8 mouse cellular contexts compared by ENCODE assay signal in genomic region chr5:66150706-66151300, GRCm38 (mm10). TPM values are rescaled to one million over a fixed set of nuclear protein-coding genes. Genes with fewer than 3 reads are reported as not detected.
DNase-seq lines count a peak whose midpoint lies in the region; ATAC-seq lines count a peak whose summit lies in the region.

No protein-coding gene starts in this region.

- no peaks in the 10 kb centered on the region for H3K9me3 ChIP-seq in embryonic facial prominence, embryonic 15.5 days (replicated peaks)
- no peaks in the 10 kb centered on the region for H3K9me3 ChIP-seq in heart, embryonic 16.5 days (replicated peaks; ENCODE audit: control insufficient read depth, low read length)

- H3K4me2 ChIP-seq in embryonic facial prominence, embryonic 15.5 days (replicated peaks), result peak overlapping the region; percentile 91
- H3K4me2 ChIP-seq in heart, embryonic 16.5 days (ENCODE audit: low read depth, low read length), result peak overlapping the region; percentile 76

- H3K27ac ChIP-seq in embryonic facial prominence, embryonic 15.5 days (replicated peaks), result peak overlapping the region; percentile 93
- H3K27ac ChIP-seq in heart, embryonic 16.5 days (ENCODE audit: low read length), result peak overlapping the region; percentile 69

- H3K27me3 ChIP-seq in embryonic facial prominence, embryonic 15.5 days, result peaks cover 11% of the 10 kb centered on the region
- peaks cover 9% of the 10 kb centered on the region for H3K27me3 ChIP-seq in heart, embryonic 16.5 days (ENCODE audit: control insufficient read depth, insufficient read depth, low read length)

- DNase-seq in adrenal gland, postnatal 14 days, result peak; percentile 88
- peak; percentile 81 for DNase-seq in kidney, postnatal 10 days
- peak; percentile 78 for DNase-seq in lung, postnatal 36 days
- peak; percentile 51 for DNase-seq in retina, postnatal 1 day
- DNase-seq in layer of hippocampus, adult 8-10 months (ENCODE audit: low spot score in 2 of 2), result no peak

- WGBS in embryonic facial prominence, embryonic 15.5 days, result 2% methylated on average over 43 of the region's 43 CpGs
- WGBS in heart, embryonic 16.5 days, result under 1% methylated on average over 43 of the region's 43 CpGs

- peaks cover 16% of the 10 kb centered on the region for H3K4me1 ChIP-seq in embryonic facial prominence, embryonic 15.5 days
- H3K4me1 ChIP-seq in heart, embryonic 16.5 days (ENCODE audit: control insufficient read depth, insufficient read depth, low read length), result peaks cover 3% of the 10 kb centered on the region; the same call in 1 of the 2 replicates

- H3K36me3 ChIP-seq in embryonic facial prominence, embryonic 15.5 days, result no peaks in the 10 kb centered on the region
- no peaks in the 10 kb centered on the region for H3K36me3 ChIP-seq in heart, embryonic 16.5 days (ENCODE audit: control insufficient read depth, insufficient read depth)

- peak overlapping the region; percentile 35 for H3K9ac ChIP-seq in embryonic facial prominence, embryonic 15.5 days
- H3K9ac ChIP-seq in heart, embryonic 16.5 days (ENCODE audit: low read length), result peak overlapping the region; percentile 63

- peak overlapping the region; percentile 56 for H3K4me3 ChIP-seq in embryonic facial prominence, embryonic 15.5 days (replicated peaks)
- peak overlapping the region; percentile 57 for H3K4me3 ChIP-seq in heart, embryonic 16.5 days (ENCODE audit: low read length)

- ATAC-seq in CD4-positive, CD25-positive, alpha-beta regulatory T cell, adult 4 months, result peak; percentile 35
- peak; percentile 84 for ATAC-seq in embryonic facial prominence, embryonic 15.5 days (ENCODE audit: insufficient number of reproducible peaks, low FRiP score, low TSS enrichment, low read depth)
- ATAC-seq in heart, embryonic 16.5 days (replicated peaks; ENCODE audit: extremely low read depth, insufficient read depth, low FRiP score), result peak; percentile 81

RNA-seq across cellular contexts. Expression of gene Rbm47, which starts 22.1 kb away (rescaled TPM):
- polyA plus RNA-seq in CD4-positive, CD25-positive, alpha-beta regulatory T cell, adult 4 months (2017; shearing (Covaris generic)), result under 1 TPM; 0.42 to 0.66 TPM
- 69.7 and 82.0 TPM in 2 replicates for total RNA-seq in adrenal gland, postnatal 14 days (2021)
- polyA plus RNA-seq in embryonic facial prominence, embryonic 15.5 days (2015; fragmentation: Nextera tagmentation; extraction: Ambion mirVana), result 10.6 and 14.0 TPM in 2 replicates
- 4.8 and 6.0 TPM in 2 replicates for polyA plus RNA-seq in heart, embryonic 16.5 days (2015; fragmentation: Nextera tagmentation; extraction: Ambion mirVana)
- total RNA-seq in layer of hippocampus, adult 8-10 months (2022), result 1 to 10 TPM; 1.5 to 4.4 (median 2.6) TPM

Comparison
In these comparisons a context has a peak if more than half of its experiments do, and no peak if none do; other contexts are left out.
1. DNase-seq: peak in adrenal gland, postnatal 14 days (single experiment), kidney, postnatal 10 days (single experiment), lung, postnatal 36 days (single experiment) and retina, postnatal 1 day (single experiment); none in layer of hippocampus, adult 8-10 months (0 of 2).
2. Peak in every context shown above with its lines, with median percentiles within 50 percentile points of each other: ATAC-seq.